Mouse (Mus musculus) left cerebral cortex, postnatal 36 days (tissue): ENCODE data around the gene Vmp1. TPM values are rescaled to one million over a fixed set of nuclear protein-coding genes. Genes with fewer than 3 reads are reported as not detected.

Experiments
- DNase-seq, 2 experiments: peaks; one replicate each; pipeline ENCODE4 v3.0.0; 2021 to 2022; ENCODE audit warnings: low spot score in 2 of 2, mixed read lengths in 1 of 2
- intact Hi-C: fragments of 180-260 bp; cut with DNase I; formaldehyde crosslinking; loops from one replicate; pipeline ENCODE4 v1.15.1; 2025
- total RNA-seq, 2 experiments: library from RNA; stranded (reverse); gene quantifications; 2 replicates each; pipeline ENCODE4 v1.2.3; 2021

The Vmp1 gene
- total RNA-seq, 2 experiments from 2014 or later: 160 to 183 TPM

- intact Hi-C loops: no loop called here
- no peak for DNase-seq
Measured at GRCm38 (mm10) chr11:86678957-86679356, 4.7 kb downstream of the Vmp1 start.

- no peak for DNase-seq
- intact Hi-C loops: no loop called here
Measured at GRCm38 (mm10) chr11:86675520-86675919, 8.1 kb downstream of the Vmp1 start.

DNA sequence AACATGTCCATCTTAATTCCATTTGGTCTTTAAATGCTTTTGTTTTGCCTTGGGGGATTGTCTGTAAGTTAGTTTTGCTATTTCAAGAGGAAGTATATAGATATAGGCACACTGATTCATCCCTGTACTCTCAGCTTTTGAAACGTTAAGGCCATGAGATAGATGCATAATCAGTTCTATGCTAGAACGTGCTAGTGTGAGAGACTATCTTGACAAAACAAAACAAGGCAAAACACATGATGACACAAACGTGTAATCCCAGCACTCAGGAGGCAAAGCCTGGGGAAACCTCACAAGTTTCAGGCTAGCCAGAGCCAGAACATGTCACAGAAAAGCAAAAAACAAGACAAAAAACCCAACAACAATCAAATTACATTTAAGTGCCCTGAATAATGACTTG lies 10.9 kb downstream of the Vmp1 start:
- no peak for DNase-seq
- intact Hi-C loops: no loop called here

- no peak for DNase-seq
- intact Hi-C loops: no loop called here
Measured at GRCm38 (mm10) chr11:86671041-86671675, 12.5 kb downstream of the Vmp1 start.

DNA sequence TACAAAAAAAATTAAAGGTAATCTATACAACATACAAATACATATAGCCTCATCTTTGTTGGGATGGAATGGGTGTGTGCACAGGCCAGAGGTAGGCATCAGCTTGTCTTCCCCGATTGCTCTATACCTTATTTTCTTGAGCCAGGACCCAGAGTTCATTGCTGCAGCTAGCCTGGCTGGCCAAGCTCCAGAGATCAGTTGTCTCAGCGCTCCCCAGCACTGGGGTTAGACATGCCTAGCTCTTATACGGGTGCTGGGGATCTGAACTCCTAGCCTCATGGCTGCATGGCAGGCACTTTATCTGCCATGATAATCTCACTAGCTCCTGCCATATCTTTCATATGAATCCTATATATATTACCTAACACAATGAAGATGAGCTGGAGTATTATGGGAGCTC lies 15.5 kb downstream of the Vmp1 start:
- no peak for DNase-seq
- intact Hi-C loops: no loop called here

- no peak for DNase-seq
Measured at GRCm38 (mm10) chr11:86667553-86667952, 16.1 kb downstream of the Vmp1 start.

DNA sequence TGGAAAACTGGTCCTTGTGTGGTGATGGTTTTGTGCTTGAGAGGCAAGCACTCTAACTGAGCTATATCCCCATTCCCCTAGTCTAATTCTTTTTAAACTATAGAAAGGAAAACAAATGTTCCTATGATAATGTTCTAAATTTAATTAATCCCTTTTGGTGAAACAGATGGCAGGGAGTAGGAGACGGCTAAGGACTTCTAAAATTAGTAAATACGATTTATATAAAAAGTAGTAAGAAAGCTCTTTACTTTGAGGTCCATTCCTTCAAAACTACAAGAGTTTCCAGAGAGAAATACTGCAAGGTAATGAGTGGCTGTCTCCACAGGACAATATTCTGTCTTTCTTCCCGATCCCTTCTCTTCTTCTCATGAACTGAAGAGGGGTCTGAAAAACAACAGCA lies 19.2 kb downstream of the Vmp1 start:
- no peak for DNase-seq
- intact Hi-C loops: no loop called here

More at GRCm38 (mm10) chr11:86667553-86667952, 16.1 kb downstream of the Vmp1 start:
- intact Hi-C loops: no loop called here

- intact Hi-C loops: no loop called here
- no peak for DNase-seq
Measured at GRCm38 (mm10) chr11:86663977-86664376, 19.7 kb downstream of the Vmp1 start.

DNA sequence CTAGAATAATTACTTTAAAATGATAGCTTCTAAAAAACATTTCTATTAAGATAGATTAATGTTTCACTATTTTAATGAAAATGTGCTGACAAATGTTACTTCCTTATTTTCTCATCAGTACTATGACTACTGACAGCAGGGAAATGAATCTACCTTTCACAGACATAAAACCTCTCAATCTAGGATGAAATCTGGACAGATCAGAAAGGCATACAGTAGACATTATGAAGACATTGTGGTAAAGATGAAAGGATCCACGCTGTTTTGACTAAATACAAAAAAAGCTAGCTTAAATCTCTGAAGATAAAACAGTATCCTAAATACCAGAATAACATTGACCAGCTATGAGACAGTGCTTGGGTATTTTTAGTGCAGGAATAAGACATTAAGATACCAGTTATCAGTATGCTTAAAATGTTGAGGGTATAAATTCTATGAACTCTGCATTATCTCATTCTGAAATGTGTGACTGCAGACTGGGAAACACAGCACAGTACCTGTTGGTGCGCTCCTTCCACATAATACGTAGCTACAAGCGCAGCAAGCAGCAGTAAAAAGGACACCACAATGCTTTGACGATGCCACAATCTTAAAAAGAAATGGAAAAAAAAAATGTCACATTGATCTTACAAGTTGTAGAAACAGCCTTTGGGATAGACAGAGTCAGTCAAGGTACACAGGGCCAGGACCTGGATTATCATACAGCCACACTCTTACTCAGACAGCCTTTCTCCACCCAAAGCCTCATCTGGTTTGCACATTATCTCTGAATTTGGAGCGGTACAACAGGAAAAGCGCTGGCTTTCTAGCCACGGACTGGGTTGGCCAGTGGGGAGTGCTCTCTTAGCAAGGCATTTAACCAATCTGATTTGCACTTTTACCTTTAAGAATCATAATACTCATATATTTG lies 20.4 kb downstream of the Vmp1 start:
- intact Hi-C loops: no loop called here
- DNase-seq: no peak

DNA sequence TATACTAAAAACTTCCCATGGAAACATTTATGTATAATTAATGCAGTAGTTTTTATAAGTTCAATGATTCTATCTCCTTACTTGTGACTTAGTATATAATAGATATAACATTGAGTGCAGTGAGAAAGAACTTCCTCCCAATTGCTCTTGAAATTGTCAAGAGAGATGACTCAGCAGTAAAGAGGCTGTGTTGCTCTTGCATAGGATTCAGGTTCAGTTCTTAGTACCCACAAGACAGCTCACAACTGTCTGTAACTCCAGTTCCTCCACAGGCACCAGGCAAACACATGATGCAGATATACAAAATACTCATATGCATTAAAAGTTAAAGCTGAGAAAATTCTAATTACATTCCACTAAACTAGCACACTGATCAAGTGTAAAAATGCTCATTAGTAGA lies 25.8 kb downstream of the Vmp1 start:
- intact Hi-C loops: no loop called here
- DNase-seq: no peak

GRCm38 (mm10) chr11:86656849-86657567 lies 26.6 kb downstream of the Vmp1 start:
- DNase-seq: no peak
- intact Hi-C loops: loop anchor here (1.0 kb wide), 1 partner anchor 89 kb away; no protein-coding TSS in a partner anchor

DNA sequence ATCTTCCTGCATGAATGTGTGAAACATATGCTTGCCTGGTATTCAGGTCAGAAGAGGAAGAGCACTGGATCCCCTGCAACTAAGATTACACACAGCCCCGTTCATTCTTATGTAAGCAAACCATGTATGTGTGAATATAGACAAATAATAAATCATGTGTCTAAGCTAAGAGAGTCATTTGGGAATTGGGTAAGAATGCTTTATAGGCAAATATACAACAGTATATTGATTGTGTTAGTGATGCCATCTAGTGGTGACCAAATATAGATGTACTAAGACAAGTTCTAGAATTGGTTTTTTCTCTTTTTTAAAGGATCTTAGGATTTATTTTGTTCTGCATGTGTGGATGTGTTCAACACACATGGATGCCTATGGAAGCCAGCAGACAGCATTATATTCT lies 28.0 kb downstream of the Vmp1 start:
- intact Hi-C loops: loop anchor here (1.0 kb wide), 1 partner anchor 87 kb away; no protein-coding TSS in a partner anchor
- DNase-seq: no peak

- DNase-seq: no peak
- intact Hi-C loops: no loop called here
Measured at GRCm38 (mm10) chr11:86654096-86654495, 29.5 kb downstream of the Vmp1 start.

GRCm38 (mm10) chr11:86653446-86653845 lies 30.2 kb downstream of the Vmp1 start:
- peak in 1 of 2 experiments; percentile 21 for DNase-seq
- intact Hi-C loops: loop anchor here (2.0 kb wide), 1 partner anchor 83 kb away; no protein-coding TSS in a partner anchor

DNA sequence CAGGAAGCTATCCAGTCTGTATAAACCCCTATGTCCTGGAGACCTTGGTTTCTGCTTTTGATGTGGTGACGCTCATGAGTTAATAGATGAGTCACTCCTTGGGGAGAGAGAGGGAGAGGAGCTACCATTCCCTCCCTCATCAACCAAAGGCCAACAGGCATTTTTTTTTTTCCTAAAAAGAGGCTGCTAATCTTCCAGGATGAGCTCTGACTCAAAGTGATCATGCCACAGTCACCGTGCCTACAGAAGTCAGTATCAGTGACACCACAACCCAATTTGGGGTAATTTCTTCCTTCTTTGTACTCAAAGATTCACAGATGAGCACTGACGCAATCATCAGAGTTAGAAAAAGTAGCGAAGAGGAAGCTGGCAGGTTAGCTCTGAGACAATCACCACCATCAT lies 31.1 kb downstream of the Vmp1 start:
- intact Hi-C loops: loop anchor here (2.0 kb wide), 1 partner anchor 82 kb away; no protein-coding TSS in a partner anchor
- DNase-seq: no peak

DNA sequence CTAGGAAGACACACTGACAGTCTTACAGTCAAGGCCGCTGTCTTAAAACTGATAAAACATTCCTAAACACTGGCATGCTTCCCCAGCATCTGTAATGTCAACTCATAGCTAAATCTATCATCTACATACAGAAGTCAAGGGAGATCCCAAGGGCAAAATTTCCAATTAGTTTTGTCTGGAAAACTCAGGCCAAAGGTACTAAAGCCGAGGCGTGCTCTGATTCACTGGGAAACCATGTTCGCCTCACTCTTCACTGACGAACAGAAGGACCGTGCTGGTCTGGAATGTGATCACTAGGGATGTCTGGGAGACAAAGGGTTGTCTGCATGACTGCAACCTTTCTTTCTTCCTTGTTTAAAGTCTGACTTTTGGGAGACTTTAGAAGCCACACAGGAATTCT lies 33.0 kb downstream of the Vmp1 start:
- intact Hi-C loops: no loop called here

DNA sequence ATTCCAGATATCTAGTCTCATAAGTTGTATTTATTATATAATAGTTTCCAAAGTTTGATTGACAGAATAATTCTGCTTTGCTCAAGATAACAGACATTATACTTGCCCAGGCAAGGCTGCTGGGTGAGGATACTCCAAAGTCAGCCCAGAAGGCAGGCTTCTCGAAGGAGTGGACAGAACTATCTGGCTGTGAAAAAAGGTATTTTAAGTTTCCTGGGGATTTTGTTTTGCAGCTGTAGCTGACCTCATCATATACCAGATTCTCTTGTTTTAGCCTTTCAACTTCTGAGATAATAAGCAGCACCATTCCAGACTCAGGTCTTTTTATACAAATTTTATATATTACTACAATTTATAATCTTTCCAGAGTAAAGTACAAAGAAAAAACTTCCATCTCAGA lies 34.1 kb downstream of the Vmp1 start:
- intact Hi-C loops: no loop called here
- DNase-seq: no peak

More for the DNA sequence above, 33.0 kb downstream of the Vmp1 start:
- DNase-seq: no peak

GRCm38 (mm10) chr11:86647706-86648447 lies 35.8 kb downstream of the Vmp1 start:
- intact Hi-C loops: no loop called here
- DNase-seq: no peak

- DNase-seq: no peak
- intact Hi-C loops: no loop called here
Measured at GRCm38 (mm10) chr11:86646885-86647459, 36.7 kb downstream of the Vmp1 start.
